Mouse (Mus musculus): ENCODE data around the gene Hist1h2bm.
"Not testable (repeated sequence)": the region's sequence is repeated elsewhere in the genome, so short reads cannot be mapped to it uniquely, and the experiment has no call there.

Gene Hist1h2bm

DNA sequence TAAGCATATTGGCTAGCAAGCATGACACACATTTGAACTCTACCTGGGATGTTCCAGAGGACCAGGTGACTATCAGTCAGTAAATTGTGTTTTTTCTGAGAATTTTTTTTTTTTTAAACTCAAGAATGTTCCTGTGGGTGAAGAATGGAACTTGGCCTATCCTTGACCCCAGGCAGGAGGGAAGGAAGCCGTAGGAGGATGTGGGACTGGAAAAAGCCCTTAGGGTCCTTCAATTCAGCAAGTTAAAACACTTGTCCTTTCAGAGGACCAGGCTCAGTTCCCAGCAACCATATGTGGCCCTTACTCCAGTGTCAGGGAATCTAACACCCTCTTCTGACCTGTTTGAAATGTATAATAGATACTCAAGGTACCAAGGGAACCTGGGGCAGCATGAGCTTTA lies 7.7 kb downstream of the Hist1h2bm start:
- DNase-seq, result no peak

DNA sequence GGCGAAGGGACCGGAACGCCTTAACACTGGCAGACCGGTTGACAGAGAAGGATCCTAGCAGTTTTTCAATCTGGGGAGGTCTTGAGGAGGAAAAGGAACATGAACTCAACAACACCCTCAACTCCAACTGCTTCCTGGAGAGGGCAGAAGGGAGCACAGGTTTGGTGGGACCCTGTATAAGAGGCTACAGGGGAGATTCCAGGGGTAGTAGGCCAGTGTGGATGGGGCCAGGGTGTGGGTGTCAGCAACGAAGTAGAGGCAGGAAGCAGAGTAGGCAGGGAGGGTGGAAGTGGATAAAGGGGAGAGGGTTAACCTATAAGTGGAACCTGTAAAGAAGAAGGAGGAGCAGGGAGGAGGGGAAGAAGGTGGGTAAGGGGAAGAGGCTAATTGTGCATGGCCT lies 11.6 kb downstream of the Hist1h2bm start:
- DNase-seq, result peak; percentile 16

GRCm38 (mm10) chr13:21734010-21734905 lies 12.4 kb downstream of the Hist1h2bm start:
- DNase-seq, result peak; percentile 77

DNA sequence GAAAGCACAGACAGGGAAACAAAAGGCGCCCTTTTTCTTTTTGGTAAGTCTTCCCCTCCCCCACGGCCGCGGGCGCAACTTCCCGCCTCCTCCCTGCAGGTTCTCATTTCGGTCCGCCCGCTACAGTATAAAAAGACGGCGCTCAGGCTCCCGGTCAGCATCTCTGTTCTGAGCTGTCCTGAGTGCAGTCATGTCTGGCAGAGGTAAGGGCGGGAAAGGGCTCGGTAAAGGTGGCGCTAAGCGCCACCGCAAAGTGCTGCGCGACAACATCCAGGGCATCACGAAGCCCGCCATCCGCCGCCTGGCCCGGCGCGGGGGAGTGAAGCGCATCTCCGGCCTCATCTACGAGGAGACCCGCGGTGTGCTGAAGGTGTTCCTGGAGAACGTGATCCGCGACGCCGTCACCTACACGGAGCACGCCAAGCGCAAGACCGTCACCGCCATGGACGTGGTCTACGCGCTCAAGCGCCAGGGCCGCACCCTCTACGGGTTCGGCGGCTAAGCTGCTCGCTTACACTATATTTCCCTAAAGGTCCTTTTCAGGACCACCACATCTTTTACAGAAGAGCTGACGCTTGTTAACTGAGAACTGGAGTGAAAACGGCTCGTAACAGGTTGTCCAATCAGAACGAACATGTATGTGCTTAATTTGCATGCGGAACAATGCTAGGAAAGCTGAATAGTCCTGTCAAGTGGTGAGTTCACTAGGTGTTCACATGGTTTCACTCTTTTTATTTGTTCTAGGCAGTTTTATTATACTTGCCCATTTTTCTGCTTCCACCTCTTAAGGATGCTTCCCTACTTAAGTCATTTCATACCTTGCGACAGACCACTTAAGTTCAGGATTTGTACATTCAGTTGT lies 13.3 kb downstream of the Hist1h2bm start, which contains the start of gene Hist1h4j:
Gene Hist1h4j (plus strand): TSS at position 159 of the 862 bp plus-strand sequence.
- DNase-seq, result peak; percentile 86

GRCm38 (mm10) chr13:21745006-21745405 lies 23.2 kb downstream of the Hist1h2bm start:
- no peak for DNase-seq

GRCm38 (mm10) chr13:21749387-21750158 lies 27.7 kb downstream of the Hist1h2bm start:
- DNase-seq, result no peak

DNA sequence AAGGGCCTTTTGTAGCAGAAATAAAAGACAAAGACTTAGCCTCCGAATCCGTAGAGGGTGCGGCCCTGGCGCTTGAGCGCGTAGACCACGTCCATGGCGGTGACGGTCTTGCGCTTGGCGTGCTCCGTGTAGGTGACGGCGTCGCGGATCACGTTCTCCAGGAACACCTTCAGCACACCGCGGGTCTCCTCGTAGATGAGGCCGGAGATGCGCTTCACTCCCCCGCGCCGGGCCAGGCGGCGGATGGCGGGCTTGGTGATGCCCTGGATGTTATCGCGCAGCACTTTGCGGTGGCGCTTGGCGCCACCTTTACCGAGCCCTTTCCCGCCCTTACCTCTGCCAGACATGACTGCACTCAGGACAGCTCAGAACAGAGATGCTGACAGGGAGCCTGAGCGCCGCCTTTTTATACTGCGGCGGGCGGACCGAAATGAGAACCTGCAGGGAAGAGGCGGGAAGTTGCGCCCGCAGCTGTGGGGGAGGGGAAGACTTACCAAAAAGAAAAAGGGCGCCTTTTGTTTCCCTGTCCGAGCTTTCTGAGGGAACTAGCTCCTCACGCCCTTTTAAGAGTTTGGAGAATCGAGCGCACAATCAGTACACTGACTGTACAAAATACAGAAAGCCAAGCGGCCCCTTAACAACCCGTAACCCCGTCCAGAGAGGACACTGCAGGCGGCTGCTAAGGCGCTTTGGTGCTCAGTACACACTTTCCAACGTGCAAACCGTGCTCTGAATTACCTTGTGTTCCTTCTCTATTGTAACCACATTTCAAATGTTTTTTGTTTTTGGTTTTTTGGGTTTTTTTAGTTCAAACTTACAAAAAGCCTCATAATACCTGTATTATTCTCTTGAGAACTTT lies 28.5 kb downstream of the Hist1h2bm start, which contains the start of gene Hist1h4k:
Gene Hist1h4k (minus strand): TSS at position 347 of the 859 bp plus-strand sequence.
- DNase-seq, result peak; percentile 96

GRCm38 (mm10) chr13:21751417-21751816 lies 29.6 kb downstream of the Hist1h2bm start:
- DNase-seq, result no peak

DNA sequence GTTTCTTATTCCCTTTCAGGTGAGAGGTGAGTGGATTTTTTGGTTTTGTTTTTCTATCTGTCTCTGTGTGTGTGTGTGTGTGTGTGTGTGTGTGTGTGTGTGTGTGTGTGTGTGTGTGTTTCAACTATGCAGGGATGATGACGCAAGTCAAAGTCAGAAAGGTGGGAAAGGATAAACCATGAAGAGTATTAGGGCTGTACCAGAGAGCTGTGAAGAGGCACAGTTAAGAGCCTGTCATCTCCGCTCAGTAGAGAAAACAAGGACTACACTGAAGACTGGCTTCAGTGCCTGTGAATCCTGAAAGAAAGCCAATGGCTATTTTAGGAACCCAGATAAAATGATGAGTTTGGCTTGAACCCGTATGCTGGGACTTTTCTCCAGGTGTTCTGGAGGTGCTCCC lies 30.0 kb downstream of the Hist1h2bm start:
- DNase-seq, result no peak

DNA sequence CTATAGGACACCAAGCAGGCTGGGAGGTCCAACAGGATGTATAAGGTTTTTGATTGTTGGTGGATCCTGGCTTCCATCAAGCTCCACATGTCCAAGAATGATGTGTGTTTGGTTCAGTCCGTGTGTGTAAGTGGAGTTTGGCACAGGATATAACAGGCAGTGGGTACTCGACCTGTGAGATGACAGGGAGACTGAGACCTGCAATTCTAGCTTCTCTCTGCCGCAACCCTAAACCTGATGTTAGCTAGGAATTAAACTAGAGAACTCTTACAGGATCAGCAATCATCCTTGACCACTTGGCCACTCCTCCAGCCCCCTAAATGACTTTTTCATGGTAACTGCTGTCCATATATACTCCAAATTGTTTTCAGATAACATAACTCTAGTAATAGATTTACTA lies 30.5 kb downstream of the Hist1h2bm start:
- DNase-seq, result no peak

DNA sequence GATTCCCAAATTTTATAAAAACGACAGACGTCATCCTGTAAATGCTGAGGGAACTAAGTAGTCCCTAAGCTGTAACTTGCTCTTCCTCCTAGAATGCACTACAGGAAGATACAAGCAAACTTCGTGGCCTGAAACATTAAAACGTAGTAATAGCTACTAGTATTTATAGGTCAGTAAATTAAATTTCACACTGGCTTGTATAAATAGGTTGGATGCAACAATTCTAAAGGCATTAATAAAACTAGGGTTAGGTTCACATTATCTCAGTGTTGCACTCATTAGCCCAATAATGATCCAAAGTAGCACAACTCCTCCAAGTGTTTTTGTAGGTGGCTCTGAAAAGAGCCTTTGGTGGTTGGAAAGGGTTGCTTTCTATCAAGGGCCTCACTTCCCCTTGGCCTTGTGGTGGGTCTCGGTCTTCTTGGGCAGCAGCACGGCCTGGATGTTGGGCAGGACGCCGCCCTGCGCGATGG lies 31.2 kb downstream of the Hist1h2bm start:
- no peak for DNase-seq

DNA sequence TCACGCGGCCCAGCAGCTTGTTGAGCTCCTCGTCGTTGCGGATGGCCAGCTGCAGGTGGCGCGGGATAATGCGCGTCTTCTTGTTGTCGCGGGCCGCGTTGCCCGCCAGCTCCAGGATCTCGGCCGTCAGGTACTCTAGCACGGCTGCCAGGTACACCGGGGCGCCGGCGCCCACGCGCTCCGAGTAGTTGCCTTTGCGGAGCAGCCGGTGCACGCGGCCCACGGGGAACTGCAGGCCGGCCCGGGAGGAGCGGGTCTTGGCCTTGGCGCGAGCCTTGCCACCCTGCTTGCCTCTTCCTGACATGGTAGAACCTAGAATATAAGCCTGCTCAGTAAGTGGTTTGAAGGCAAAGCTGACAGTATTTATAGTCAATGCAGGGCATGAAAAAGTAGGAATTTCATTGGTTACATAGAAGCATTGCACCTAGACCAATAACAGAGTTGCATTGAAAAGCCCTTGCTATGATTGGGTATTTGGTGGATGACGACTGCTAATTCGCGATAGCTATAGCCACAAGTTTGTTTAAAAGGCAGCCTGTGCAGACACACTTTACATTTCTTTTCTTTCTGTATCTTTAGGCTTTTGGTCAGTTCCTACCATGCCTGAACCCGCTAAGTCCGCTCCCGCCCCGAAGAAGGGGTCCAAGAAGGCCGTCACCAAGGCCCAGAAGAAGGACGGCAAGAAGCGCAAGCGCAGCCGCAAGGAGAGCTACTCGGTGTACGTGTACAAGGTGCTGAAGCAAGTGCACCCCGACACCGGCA lies 31.9 kb downstream of the Hist1h2bm start, which contains the start of the genes Hist1h2ak and Hist1h2bn:
Gene Hist1h2ak (minus strand): TSS at position 304 of the 762 bp plus-strand sequence.
Gene Hist1h2bn (plus strand): TSS at position 600 of the 762 bp plus-strand sequence.
- DNase-seq, result peak; percentile 72

DNA sequence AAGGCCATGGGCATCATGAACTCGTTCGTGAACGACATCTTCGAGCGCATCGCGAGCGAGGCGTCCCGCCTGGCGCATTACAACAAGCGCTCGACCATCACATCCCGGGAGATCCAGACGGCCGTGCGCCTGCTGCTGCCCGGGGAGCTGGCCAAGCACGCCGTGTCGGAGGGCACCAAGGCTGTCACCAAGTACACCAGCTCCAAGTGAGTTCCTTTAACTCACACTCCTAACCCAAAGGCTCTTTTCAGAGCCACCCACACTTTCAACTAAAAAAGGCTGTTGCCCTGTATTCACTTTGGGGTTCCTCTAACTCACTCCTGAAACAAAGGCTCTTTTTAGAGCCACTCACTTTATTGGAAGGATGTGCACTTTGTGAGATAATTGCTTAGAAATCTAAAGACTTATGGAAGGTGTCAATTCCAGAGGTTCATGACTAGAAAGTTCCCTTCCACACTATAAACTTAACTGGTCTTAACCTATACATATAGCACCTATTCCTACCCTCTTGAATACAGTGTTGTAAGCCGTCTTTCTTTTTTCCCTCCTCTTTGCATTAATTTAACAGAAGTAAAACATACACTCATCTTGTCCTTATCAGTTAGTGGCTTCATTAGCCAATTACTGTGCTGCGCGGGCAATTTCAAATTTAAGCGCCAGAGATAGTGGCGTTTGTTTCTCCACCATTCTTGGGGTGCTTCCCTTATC lies 32.6 kb downstream of the Hist1h2bm start:
- not testable (repeated sequence) for DNase-seq

- no peak for DNase-seq
Observed at GRCm38 (mm10) chr13:21755707-21756106, 33.9 kb downstream of the Hist1h2bm start.
